Comparison of ENCODE assay signal across 9 mouse cellular contexts in genomic region chr14:34548391-34549001, GRCm38 (mm10). TPM values are rescaled to one million over a fixed set of nuclear protein-coding genes. Genes with fewer than 3 reads are reported as not detected.
DNase-seq lines count a peak whose midpoint lies in the region; ATAC-seq and TF ChIP-seq lines count a peak whose summit lies in the region.
"Had no signal": no experiment of that assay in that cellular context is flagged by ENCODE, and none has a peak within 500 bp of the region (broad histone marks: within the 10 kb centered on the region; RNA-seq: fewer than 3 reads in every experiment).

No protein-coding gene starts in this region.

- H3K36me3 ChIP-seq in forebrain, embryonic 13.5 days (ENCODE audit: poor library complexity, severe bottlenecking): no peaks in the 10 kb centered on the region
- H3K36me3 ChIP-seq in lung, embryonic 14.5 days (ENCODE audit: insufficient read depth): no peaks in the 10 kb centered on the region

- peaks cover 8% of the 10 kb centered on the region for H3K4me1 ChIP-seq in forebrain, embryonic 13.5 days
- no peaks in the 10 kb centered on the region; the same call in 1 of the 2 replicates for H3K4me1 ChIP-seq in lung, embryonic 14.5 days (ENCODE audit: insufficient read depth)

- peak; percentile 65 for ATAC-seq in forebrain, embryonic 13.5 days
- ATAC-seq in lung, embryonic 14.5 days (ENCODE audit: insufficient read depth): peak; percentile 65

- H3K9me3 ChIP-seq in forebrain, embryonic 13.5 days (replicated peaks): no peaks in the 10 kb centered on the region
- no peaks in the 10 kb centered on the region for H3K9me3 ChIP-seq in lung, embryonic 14.5 days (ENCODE audit: low read depth, low read length)

- H3K4me2 ChIP-seq in forebrain, embryonic 13.5 days: peak overlapping the region; percentile 83
- H3K4me2 ChIP-seq in lung, embryonic 14.5 days: peak overlapping the region; percentile 68

- TF ChIP-seq CTCF in brain, embryonic 14.5 days (IDR thresholded peaks at IDR 0.05; ENCODE audit: borderline replicate concordance, extremely low read depth, insufficient read depth, insufficient read length): no peak
- TF ChIP-seq CTCF in lung, embryonic 14.5 days (IDR thresholded peaks at IDR 0.05; ENCODE audit: low read depth): no peak

- H3K9ac ChIP-seq in forebrain, embryonic 13.5 days: peak overlapping the region; percentile 86
- H3K9ac ChIP-seq in lung, embryonic 14.5 days: peak overlapping the region; percentile 78

- intact Hi-C loops in heart, postnatal 25 days (cut with DNase I): loop anchor here (2.0 to 5.0 kb wide), 2 partner anchors 90 to 176 kb away; partner anchors contain the start of gene Sncg

- peak; percentile 11; the same call in 1 of the 2 replicates for TF ChIP-seq POLR2A in brain, embryonic 14.5 days (IDR thresholded peaks at IDR 0.05; ENCODE audit: borderline replicate concordance, extremely low read depth, insufficient read depth, insufficient read length, poor library complexity, severe bottlenecking)

- under 1% methylated on average over 27 of the region's 27 CpGs for WGBS in forebrain, embryonic 13.5 days
- WGBS in lung, embryonic 14.5 days: under 1% methylated on average over 27 of the region's 27 CpGs

- 0 out of 2 replicates have a peak, but pooled peaks cover 11% of the 10 kb centered on the region for H3K27me3 ChIP-seq in forebrain, embryonic 13.5 days
- H3K27me3 ChIP-seq in lung, embryonic 14.5 days (ENCODE audit: insufficient read depth, low read length): peaks cover 12% of the 10 kb centered on the region; the same call in 1 of the 2 replicates

- H3K4me3 ChIP-seq in forebrain, embryonic 13.5 days: peak overlapping the region; percentile 86
- peak overlapping the region; percentile 73 for H3K4me3 ChIP-seq in lung, embryonic 14.5 days (ENCODE audit: low read depth, low read length)

- H3K27ac ChIP-seq in forebrain, embryonic 13.5 days: peak overlapping the region; percentile 73; the same call in 1 of the 2 replicates
- H3K27ac ChIP-seq in lung, embryonic 14.5 days (ENCODE audit: low read depth): peak overlapping the region; percentile 83

- DNase-seq in ES-CJ7 (ENCODE audit: low read depth, low spot score): peak; percentile 72
- peak; percentile 79 for DNase-seq in brain, embryonic 14.5 days (ENCODE audit: low read depth)
- peak; percentile 59 for DNase-seq in heart, postnatal 25 days (ENCODE audit: low spot score)
- DNase-seq in kidney, postnatal 4 days: peak; percentile 69 to 79
- peak; percentile 70 for DNase-seq in lung, embryonic 14.5 days
- DNase-seq in ovary, adult 18-20 months (ENCODE audit: low spot score): peak; percentile 31
- no peak for DNase-seq in B cell, adult 2 months

RNA-seq across cellular contexts. Expression of gene 9230112D13Rik, which starts 25.9 kb away (rescaled TPM):
- not detected in 2 replicates for polyA plus RNA-seq in brain, embryonic 14.5 days (2012; rRNA removed)
- not detected in 2 replicates for polyA plus RNA-seq in forebrain, embryonic 13.5 days (2015; fragmentation: Nextera tagmentation; extraction: Ambion mirVana)
- not detected for total RNA-seq in heart, postnatal 25 days (2021)
- polyA plus RNA-seq in lung, embryonic 14.5 days (2014; fragmentation: Nextera tagmentation; extraction: Ambion mirVana): not detected in 2 replicates
- polyA plus RNA-seq: frontal cortex, adult 2 months had no signal

RNA-seq across cellular contexts. Expression of gene Ldb3, which starts 40.0 kb away (rescaled TPM):
- 0.83 and 0.92 TPM in 2 replicates for polyA plus RNA-seq in brain, embryonic 14.5 days (2012; rRNA removed)
- polyA plus RNA-seq in forebrain, embryonic 13.5 days (2015; fragmentation: Nextera tagmentation; extraction: Ambion mirVana): 0.32 and 0.34 TPM in 2 replicates
- total RNA-seq in heart, postnatal 25 days (2021): 1,000 to 10,000 TPM; 1,007 to 1,096 TPM
- polyA plus RNA-seq in lung, embryonic 14.5 days (2014; fragmentation: Nextera tagmentation; extraction: Ambion mirVana): 0.79 and 4.2 TPM in 2 replicates

RNA-seq across cellular contexts. Expression of gene Bmpr1a, which starts 45.4 kb away (rescaled TPM):
- polyA plus RNA-seq in brain, embryonic 14.5 days (2012; rRNA removed): 21.1 and 23.9 TPM in 2 replicates
- polyA plus RNA-seq in forebrain, embryonic 13.5 days (2015; fragmentation: Nextera tagmentation; extraction: Ambion mirVana): 24.9 and 25.5 TPM in 2 replicates
- 10 to 100 TPM; 71.8 to 77.5 TPM for total RNA-seq in heart, postnatal 25 days (2021)
- 51.1 and 52.7 TPM in 2 replicates for polyA plus RNA-seq in lung, embryonic 14.5 days (2014; fragmentation: Nextera tagmentation; extraction: Ambion mirVana)

RNA-seq across cellular contexts. Expression of gene Opn4, which starts 51.4 kb away (rescaled TPM):
- not detected in 2 replicates for polyA plus RNA-seq in brain, embryonic 14.5 days (2012; rRNA removed)
- 0.16 TPM in 1 of 2 replicates, not detected in the other for polyA plus RNA-seq in forebrain, embryonic 13.5 days (2015; fragmentation: Nextera tagmentation; extraction: Ambion mirVana)
- total RNA-seq in heart, postnatal 25 days (2021): 1 to 10 TPM; 2.6 to 2.9 TPM
- not detected in 2 replicates for polyA plus RNA-seq in lung, embryonic 14.5 days (2014; fragmentation: Nextera tagmentation; extraction: Ambion mirVana)

Comparison
In these comparisons a context has a peak if more than half of its experiments do, and no peak if none do; other contexts are left out.
1. DNase-seq: peak in ES-CJ7 (single experiment), brain, embryonic 14.5 days (single experiment), heart, postnatal 25 days (single experiment), kidney, postnatal 4 days (2 of 2), lung, embryonic 14.5 days (single experiment) and ovary, adult 18-20 months (single experiment); none in B cell, adult 2 months (0 of 2).